Mouse (Mus musculus) C2C12 (cell line): ENCODE measurements around the gene Tbc1d1.

Source experiments
- CTCF ChIP-seq: IDR thresholded peaks from one replicate; pipeline ENCODE4 v1.5.1; 2011; ENCODE audit not compliant: control insufficient read depth, insufficient read depth, insufficient read length
- USF1 ChIP-seq: IDR thresholded peaks from one replicate; pipeline ENCODE4 v1.6.1; 2011; ENCODE audit warnings: low read depth, mild to moderate bottlenecking, control low read depth, moderate library complexity

- TF ChIP-seq USF1 (no peak), CTCF (no peak)
These were observed 68.8 kb downstream of the Tbc1d1 start for GRCm38 (mm10) chr5:64224735-64225425.
